Mouse (Mus musculus): Measurements from ENCODE around the gene Map3k13.
"Not testable (repeated sequence)": the region's sequence is repeated elsewhere in the genome, so short reads cannot be mapped to it uniquely, and the experiment has no call there.

Map3k13 gene

GRCm38 (mm10) chr16:21793875-21794696 is at the start of gene Map3k13:
Gene Map3k13 (plus strand): TSS chr16:21794346.
- DNase-seq = peak; percentile 93

GRCm38 (mm10) chr16:21758447-21758846 is 35.7 kb upstream of the Map3k13 start:
- DNase-seq = no peak

- no peak for DNase-seq
Observed at GRCm38 (mm10) chr16:21768255-21768654, 25.9 kb upstream of the Map3k13 start.

GRCm38 (mm10) chr16:21769667-21770066 is 24.5 kb upstream of the Map3k13 start:
- peak; percentile 26 for DNase-seq

- DNase-seq = no peak
Observed at GRCm38 (mm10) chr16:21774725-21775124, 19.4 kb upstream of the Map3k13 start.

GRCm38 (mm10) chr16:21778293-21778866 is 15.8 kb upstream of the Map3k13 start:
- no peak for DNase-seq

- DNase-seq = no peak
Observed at GRCm38 (mm10) chr16:21779149-21779548, 15.0 kb upstream of the Map3k13 start.

GRCm38 (mm10) chr16:21781277-21781676 is 12.9 kb upstream of the Map3k13 start:
- DNase-seq = no peak

- DNase-seq = no peak
Observed at GRCm38 (mm10) chr16:21781895-21782294, 12.3 kb upstream of the Map3k13 start.

GRCm38 (mm10) chr16:21782807-21783206 is 11.3 kb upstream of the Map3k13 start:
- no peak for DNase-seq

GRCm38 (mm10) chr16:21785000-21785399 is 9.1 kb upstream of the Map3k13 start:
- no peak for DNase-seq

GRCm38 (mm10) chr16:21786317-21786716 is 7.8 kb upstream of the Map3k13 start:
- DNase-seq = no peak

- DNase-seq = peak; percentile 92
Observed at GRCm38 (mm10) chr16:21787516-21788353, 6.4 kb upstream of the Map3k13 start, which contains the start of gene Ehhadh. Gene Ehhadh (minus strand): TSS chr16:21787807.

- peak; percentile 46 for DNase-seq
Observed at GRCm38 (mm10) chr16:21788581-21788980, 5.6 kb upstream of the Map3k13 start.

- no peak for DNase-seq
Observed at GRCm38 (mm10) chr16:21789180-21789579, 5.0 kb upstream of the Map3k13 start.

GRCm38 (mm10) chr16:21790469-21790868 is 3.7 kb upstream of the Map3k13 start:
- DNase-seq = no peak

GRCm38 (mm10) chr16:21791779-21792178 is 2.4 kb upstream of the Map3k13 start:
- no peak for DNase-seq

- DNase-seq = not testable (repeated sequence)
Observed at GRCm38 (mm10) chr16:21793080-21793810, 901 bp upstream of the Map3k13 start.

GRCm38 (mm10) chr16:21794697-21795045 is 525 bp downstream of the Map3k13 start:
- no peak for DNase-seq

GRCm38 (mm10) chr16:21795071-21795470 is 925 bp downstream of the Map3k13 start:
- no peak for DNase-seq

- DNase-seq = no peak
Observed at GRCm38 (mm10) chr16:21804258-21804657, 10.1 kb downstream of the Map3k13 start.

- no peak for DNase-seq
Observed at GRCm38 (mm10) chr16:21806892-21807291, 12.7 kb downstream of the Map3k13 start.

GRCm38 (mm10) chr16:21807786-21808185 is 13.6 kb downstream of the Map3k13 start:
- not testable (repeated sequence) for DNase-seq
